Mouse (Mus musculus) layer of hippocampus, adult 2 months (tissue): Measurements from ENCODE around the gene Fam168a. TPM values are rescaled to one million over a fixed set of nuclear protein-coding genes. Genes with fewer than 3 reads are reported as not detected.
A peak's percentile ranks its signal among the peaks of the same experiment; 100 is the strongest.

Experiments used
- DNase-seq, 2 experiments: peaks; one replicate each; pipeline ENCODE4 v3.0.0; 2022; ENCODE audit warnings: low spot score in 2 of 2
- H3K27ac ChIP-seq: fragments of 200-600 bp; 2 replicates; pipeline ENCODE4 v1.8.1; 2022
- H3K4me3 ChIP-seq: fragments of 200-600 bp; 2 replicates; pipeline ENCODE4 v1.8.1; 2022; ENCODE audit warnings: mild to moderate bottlenecking
- CTCF ChIP-seq: fragments of 200-600 bp; conservative IDR thresholded peaks from 2 replicates; pipeline ENCODE4 v1.8.1; 2022; ENCODE audit warnings: antibody characterized with exemption, mild to moderate bottlenecking, moderate library complexity
- total RNA-seq, 2 experiments: library from RNA; stranded (reverse); gene quantifications; 2 replicates each; pipeline ENCODE4 v1.2.3; 2021

Gene Fam168a
- total RNA-seq, 2 experiments from 2014 or later = 220 to 229 TPM

- DNase-seq = no peak
- TF ChIP-seq CTCF = no peak
- 0 out of 2 replicates have a peak overlapping the region, but pooled peaks have one; percentile 15 for H3K27ac ChIP-seq
- no peak overlapping the region for H3K4me3 ChIP-seq
These were observed 106.2 kb downstream of the Fam168a start for GRCm38 (mm10) chr7:100812641-100813040.

GRCm38 (mm10) chr7:100815900-100816570 is 109.6 kb downstream of the Fam168a start:
- DNase-seq = no peak
- TF ChIP-seq CTCF = no peak
- Histone ChIP-seq H3K27ac (peak overlapping the region; percentile 63), H3K4me3 (no peak overlapping the region)

- peak; percentile 24; the same call in 1 of the 2 replicates for TF ChIP-seq CTCF
- Histone ChIP-seq H3K27ac (peak overlapping the region; percentile 63), H3K4me3 (no peak overlapping the region)
- peak; percentile 59 to 75 for DNase-seq
These were observed 110.5 kb downstream of the Fam168a start for GRCm38 (mm10) chr7:100816759-100817441.

- DNase-seq = no peak
- H3K4me3 ChIP-seq = no peak overlapping the region
- TF ChIP-seq CTCF = no peak
- H3K27ac ChIP-seq = peak overlapping the region; percentile 63
These were observed 111.0 kb downstream of the Fam168a start for GRCm38 (mm10) chr7:100817442-100817760.

- TF ChIP-seq CTCF = peak; percentile 71
- no peak overlapping the region for H3K4me3 ChIP-seq
- H3K27ac ChIP-seq = no peak overlapping the region
- peak in 1 of 2 experiments; percentile 41 for DNase-seq
These were observed 112.1 kb downstream of the Fam168a start for GRCm38 (mm10) chr7:100818401-100819064.

- Histone ChIP-seq H3K4me3 (no peak overlapping the region), H3K27ac (no peak overlapping the region)
- no peak for TF ChIP-seq CTCF
- DNase-seq = no peak
These were observed 118.2 kb downstream of the Fam168a start for GRCm38 (mm10) chr7:100824661-100825060.

GRCm38 (mm10) chr7:100828549-100828948 is 122.1 kb downstream of the Fam168a start:
- DNase-seq = no peak
- Histone ChIP-seq H3K4me3 (no peak overlapping the region), H3K27ac (peak overlapping the region; percentile 52)
- TF ChIP-seq CTCF = no peak

GRCm38 (mm10) chr7:100833859-100834258 is 127.4 kb downstream of the Fam168a start:
- no peak for DNase-seq
- no peak overlapping the region for H3K27ac ChIP-seq
- TF ChIP-seq CTCF = no peak
- no peak overlapping the region for H3K4me3 ChIP-seq

GRCm38 (mm10) chr7:100835168-100835567 is 128.7 kb downstream of the Fam168a start:
- no peak for DNase-seq
- no peak overlapping the region for H3K27ac ChIP-seq
- TF ChIP-seq CTCF = no peak
- H3K4me3 ChIP-seq = no peak overlapping the region

GRCm38 (mm10) chr7:100835711-100836110 is 129.3 kb downstream of the Fam168a start:
- no peak overlapping the region for H3K27ac ChIP-seq
- TF ChIP-seq CTCF = no peak
- DNase-seq = no peak
- no peak overlapping the region for H3K4me3 ChIP-seq

- DNase-seq = no peak
- TF ChIP-seq CTCF = no peak
- Histone ChIP-seq H3K27ac (no peak overlapping the region), H3K4me3 (no peak overlapping the region)
These were observed 130.2 kb downstream of the Fam168a start for GRCm38 (mm10) chr7:100836657-100837056.

GRCm38 (mm10) chr7:100837701-100838100 is 131.3 kb downstream of the Fam168a start:
- no peak for DNase-seq

GRCm38 (mm10) chr7:100839632-100840402 is 133.4 kb downstream of the Fam168a start:
- DNase-seq = no peak
- peak overlapping the region; percentile 43; the same call in 1 of the 2 replicates for H3K27ac ChIP-seq
- TF ChIP-seq CTCF = no peak

More at GRCm38 (mm10) chr7:100837701-100838100, 131.3 kb downstream of the Fam168a start:
- no peak overlapping the region for H3K27ac ChIP-seq
- no peak overlapping the region for H3K4me3 ChIP-seq
- no peak for TF ChIP-seq CTCF

More at GRCm38 (mm10) chr7:100839632-100840402, 133.4 kb downstream of the Fam168a start:
- H3K4me3 ChIP-seq = no peak overlapping the region
